Mouse (Mus musculus) liver, embryonic 14.5 days (tissue): ENCODE data around the gene Stat2.

Source experiments
- CTCF ChIP-seq: IDR thresholded peaks from 2 replicates; pipeline ENCODE4 v1.5.1; 2016; ENCODE audit warnings: antibody characterized with exemption, low read depth, control low read depth
- EP300 ChIP-seq: IDR thresholded peaks from 2 replicates; pipeline ENCODE4 v1.6.1; 2016; ENCODE audit warnings: antibody characterized with exemption, low read depth

DNA sequence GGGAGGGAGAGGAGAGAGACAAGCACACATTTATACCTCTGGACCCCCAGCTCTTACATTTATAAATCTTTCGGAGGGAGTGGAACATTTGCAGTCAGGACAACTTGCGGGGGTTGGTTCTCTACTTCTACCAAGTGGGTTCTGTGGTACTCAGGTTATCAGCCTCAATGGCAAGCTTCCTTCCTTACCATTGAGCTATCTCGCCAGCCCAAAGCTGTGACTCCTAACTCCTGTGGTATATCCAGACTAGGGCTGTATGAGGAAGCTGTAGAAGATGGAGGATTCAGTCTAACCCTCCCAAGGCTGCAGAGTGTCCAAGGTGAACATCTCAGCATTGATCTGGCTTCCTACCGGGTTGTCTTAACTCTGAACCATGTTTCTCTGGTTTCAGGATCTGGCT lies 31.2 kb upstream of the Stat2 start:
- TF ChIP-seq CTCF: no peak
- no peak for TF ChIP-seq EP300
